26 mouse cellular contexts compared by ENCODE assay signal in genomic region chr4:134525806-134526205, GRCm38 (mm10). TPM values are rescaled to one million over a fixed set of nuclear protein-coding genes. Genes with fewer than 3 reads are reported as not detected.
DNase-seq lines count a peak whose midpoint lies in the region; ATAC-seq and TF ChIP-seq lines count a peak whose summit lies in the region.
"Had no signal": no experiment of that assay in that cellular context is flagged by ENCODE, and none has a peak within 500 bp of the region (broad histone marks: within the 10 kb centered on the region; RNA-seq: fewer than 3 reads in every experiment).

No protein-coding gene starts in this region.

- H3K36me3 ChIP-seq in forebrain, embryonic 11.5 days (ENCODE audit: control insufficient read depth, insufficient read depth, low read length), result no peaks in the 10 kb centered on the region; the same call in 1 of the 2 replicates
- H3K36me3 ChIP-seq in forebrain, embryonic 12.5 days (replicated peaks), result peaks cover 90% of the 10 kb centered on the region
- H3K36me3 ChIP-seq in midbrain, embryonic 14.5 days (ENCODE audit: control insufficient read depth, insufficient read depth, low read length), result peaks cover 64% of the 10 kb centered on the region
- H3K36me3 ChIP-seq in midbrain, embryonic 16.5 days (ENCODE audit: control insufficient read depth, insufficient read depth, low read length), result peaks cover 48% of the 10 kb centered on the region
- H3K36me3 ChIP-seq in macrophage (ENCODE audit: inconsistent target), result peaks cover 30% of the 10 kb centered on the region
- H3K36me3 ChIP-seq in intestine, postnatal 0 days (ENCODE audit: control insufficient read depth, insufficient read depth), result peaks cover 65% of the 10 kb centered on the region

- H3K4me1 ChIP-seq in forebrain, embryonic 11.5 days (replicated peaks; ENCODE audit: control insufficient read depth, insufficient read depth, low read length), result peaks cover 4% of the 10 kb centered on the region; the same call in 1 of the 2 replicates
- H3K4me1 ChIP-seq in forebrain, embryonic 12.5 days, result no peaks in the 10 kb centered on the region
- no peaks in the 10 kb centered on the region for H3K4me1 ChIP-seq in midbrain, embryonic 14.5 days (ENCODE audit: control insufficient read depth, insufficient read depth, low read length)
- no peaks in the 10 kb centered on the region for H3K4me1 ChIP-seq in midbrain, embryonic 16.5 days (ENCODE audit: control insufficient read depth, insufficient read depth, low read length)
- H3K4me1 ChIP-seq in intestine, postnatal 0 days (replicated peaks; ENCODE audit: control insufficient read depth, insufficient read depth, low read length), result no peaks in the 10 kb centered on the region
- H3K4me1 ChIP-seq: forebrain, embryonic 15.5 days; heart, embryonic 10.5 days; hindbrain, embryonic 10.5 days; limb, embryonic 13.5 days; midbrain, embryonic 15.5 days; neural tube, embryonic 13.5 days had no signal

- H3K4me2 ChIP-seq in forebrain, embryonic 11.5 days (ENCODE audit: low read depth, low read length, severe bottlenecking), result no peak overlapping the region
- no peak overlapping the region for H3K4me2 ChIP-seq in forebrain, embryonic 12.5 days
- no peak overlapping the region for H3K4me2 ChIP-seq in midbrain, embryonic 14.5 days (ENCODE audit: low read length)
- H3K4me2 ChIP-seq in midbrain, embryonic 16.5 days (ENCODE audit: low read length), result no peak overlapping the region
- H3K4me2 ChIP-seq in intestine, postnatal 0 days (replicated peaks; ENCODE audit: low read depth), result no peak overlapping the region
- H3K4me2 ChIP-seq: forebrain, embryonic 15.5 days; limb, embryonic 13.5 days; midbrain, embryonic 15.5 days; neural tube, embryonic 13.5 days had no signal

- no peak overlapping the region for H3K9ac ChIP-seq in forebrain, embryonic 11.5 days (ENCODE audit: low read length)
- H3K9ac ChIP-seq in forebrain, embryonic 12.5 days, result no peak overlapping the region
- H3K9ac ChIP-seq in midbrain, embryonic 14.5 days (replicated peaks; ENCODE audit: low read length), result no peak overlapping the region
- H3K9ac ChIP-seq in midbrain, embryonic 16.5 days (ENCODE audit: low read depth, low read length), result no peak overlapping the region
- no peak overlapping the region for H3K9ac ChIP-seq in intestine, postnatal 0 days (ENCODE audit: low read depth, low read length)
- H3K9ac ChIP-seq: forebrain, embryonic 15.5 days; limb, embryonic 13.5 days; midbrain, embryonic 15.5 days; neural tube, embryonic 13.5 days had no signal

- intact Hi-C loops in left cerebral cortex, postnatal 4 days (cut with DNase I), result no loop called here

- WGBS in forebrain, embryonic 11.5 days, result 61% methylated on average over 5 of the region's 5 CpGs
- WGBS in forebrain, embryonic 12.5 days, result 50% methylated on average over 5 of the region's 5 CpGs
- 64% methylated on average over 5 of the region's 5 CpGs for WGBS in midbrain, embryonic 14.5 days
- WGBS in midbrain, embryonic 16.5 days, result 58% methylated on average over 5 of the region's 5 CpGs
- 64% methylated on average over 5 of the region's 5 CpGs for WGBS in macrophage (ENCODE audit: missing documents)
- 78% methylated on average over 5 of the region's 5 CpGs for WGBS in intestine, postnatal 0 days

- H3K27ac ChIP-seq in forebrain, embryonic 11.5 days (ENCODE audit: low read depth, low read length), result no peak overlapping the region
- no peak overlapping the region for H3K27ac ChIP-seq in forebrain, embryonic 12.5 days
- H3K27ac ChIP-seq in midbrain, embryonic 14.5 days (replicated peaks; ENCODE audit: low read depth, low read length), result 0 out of 2 replicates have a peak overlapping the region, but pooled peaks have one; percentile 8
- H3K27ac ChIP-seq in midbrain, embryonic 16.5 days (ENCODE audit: low read length), result no peak overlapping the region
- H3K27ac ChIP-seq in macrophage, result peak overlapping the region; percentile 33
- no peak overlapping the region for H3K27ac ChIP-seq in intestine, postnatal 0 days (ENCODE audit: low read depth, low read length)
- H3K27ac ChIP-seq: forebrain, embryonic 15.5 days; heart, embryonic 10.5 days; hindbrain, embryonic 10.5 days; limb, embryonic 13.5 days; midbrain, embryonic 15.5 days had no signal

- H3K27me3 ChIP-seq in forebrain, embryonic 11.5 days (ENCODE audit: control insufficient read depth, insufficient read depth, low read length), result no peaks in the 10 kb centered on the region
- H3K27me3 ChIP-seq in forebrain, embryonic 12.5 days, result no peaks in the 10 kb centered on the region
- H3K27me3 ChIP-seq in midbrain, embryonic 14.5 days (ENCODE audit: control insufficient read depth, insufficient read depth, low read length), result no peaks in the 10 kb centered on the region
- no peaks in the 10 kb centered on the region for H3K27me3 ChIP-seq in midbrain, embryonic 16.5 days (ENCODE audit: control insufficient read depth, insufficient read depth, low read depth, low read length)
- H3K27me3 ChIP-seq in intestine, postnatal 0 days (replicated peaks; ENCODE audit: control insufficient read depth, insufficient read depth, low read length), result no peaks in the 10 kb centered on the region
- H3K27me3 ChIP-seq: forebrain, embryonic 15.5 days; limb, embryonic 13.5 days; midbrain, embryonic 15.5 days; neural tube, embryonic 13.5 days had no signal

- H3K9me3 ChIP-seq in forebrain, embryonic 11.5 days (ENCODE audit: control insufficient read depth, low read length), result no peaks in the 10 kb centered on the region
- no peaks in the 10 kb centered on the region for H3K9me3 ChIP-seq in forebrain, embryonic 12.5 days
- H3K9me3 ChIP-seq in midbrain, embryonic 14.5 days (ENCODE audit: control insufficient read depth, low read length), result no peaks in the 10 kb centered on the region
- H3K9me3 ChIP-seq in midbrain, embryonic 16.5 days (replicated peaks; ENCODE audit: control insufficient read depth, low read length, poor library complexity, severe bottlenecking), result no peaks in the 10 kb centered on the region
- no peaks in the 10 kb centered on the region for H3K9me3 ChIP-seq in intestine, postnatal 0 days (ENCODE audit: control insufficient read depth)
- H3K9me3 ChIP-seq: forebrain, embryonic 15.5 days; heart, embryonic 10.5 days; hindbrain, embryonic 10.5 days; limb, embryonic 13.5 days; midbrain, embryonic 15.5 days; neural tube, embryonic 13.5 days had no signal

- no peak for ATAC-seq in forebrain, embryonic 11.5 days (replicated peaks; ENCODE audit: low FRiP score)
- ATAC-seq in forebrain, embryonic 12.5 days (ENCODE audit: low FRiP score), result no peak
- no peak for ATAC-seq in midbrain, embryonic 14.5 days (ENCODE audit: low FRiP score, low TSS enrichment)
- ATAC-seq in midbrain, embryonic 16.5 days, result no peak
- no peak for ATAC-seq in intestine, postnatal 0 days
- ATAC-seq: forebrain, embryonic 15.5 days; midbrain, embryonic 15.5 days had no signal

- DNase-seq in forebrain, embryonic 11.5 days (ENCODE audit: low spot score), result peak; percentile 68
- no peak for DNase-seq in midbrain, embryonic 14.5 days
- no peak for DNase-seq in left cerebral cortex, postnatal 4 days
- DNase-seq: adrenal gland, postnatal 14 days; cerebellum, adult 11-12 months; cerebellum, postnatal 10 days; gastrocnemius, postnatal 10 days; heart, postnatal 10 days; kidney, adult 2 months; kidney, postnatal 10 days; lung, adult 18-20 months; lung, postnatal 10 days; right cerebral cortex, adult 18-20 months; right cerebral cortex, postnatal 4 days; thymus, postnatal 14 days had no signal

- no peak for TF ChIP-seq CTCF in intestine, postnatal 0 days (IDR thresholded peaks at IDR 0.05; ENCODE audit: low read depth)

- peaks cover 8% of the 10 kb centered on the region for H3K79me2 ChIP-seq in macrophage (ENCODE audit: inconsistent target)

- no peak overlapping the region for H3K4me3 ChIP-seq in forebrain, embryonic 11.5 days (ENCODE audit: low read depth, low read length)
- H3K4me3 ChIP-seq in forebrain, embryonic 12.5 days (replicated peaks), result no peak overlapping the region
- H3K4me3 ChIP-seq in midbrain, embryonic 14.5 days (replicated peaks; ENCODE audit: low read depth, low read length), result no peak overlapping the region
- no peak overlapping the region for H3K4me3 ChIP-seq in midbrain, embryonic 16.5 days (ENCODE audit: low read depth, low read length)
- H3K4me3 ChIP-seq in macrophage (ENCODE audit: inconsistent target), result no peak overlapping the region
- no peak overlapping the region for H3K4me3 ChIP-seq in intestine, postnatal 0 days (ENCODE audit: low read depth, low read length)
- H3K4me3 ChIP-seq: forebrain, embryonic 15.5 days; heart, embryonic 10.5 days; hindbrain, embryonic 10.5 days; limb, embryonic 13.5 days; midbrain, embryonic 15.5 days; myocyte; neural tube, embryonic 13.5 days had no signal

RNA-seq across cellular contexts. Expression of gene Mtfr1l, which starts 9.4 kb away (rescaled TPM):
- polyA plus RNA-seq in forebrain, embryonic 11.5 days (2014; fragmentation: Nextera tagmentation; extraction: Ambion mirVana), result 132 and 135 TPM in 2 replicates
- polyA plus RNA-seq in forebrain, embryonic 12.5 days (2016; fragmentation: Nextera tagmentation; extraction: Ambion mirVana), result 125 and 129 TPM in 2 replicates
- polyA plus RNA-seq in midbrain, embryonic 14.5 days (2014; fragmentation: Nextera tagmentation; extraction: Ambion mirVana), result 181 and 185 TPM in 2 replicates
- polyA plus RNA-seq in midbrain, embryonic 16.5 days (2015; fragmentation: Nextera tagmentation; extraction: Ambion mirVana), result 169 and 175 TPM in 2 replicates
- 10 to 100 TPM; 27.3 to 92.7 (median 58.7) TPM for total RNA-seq in macrophage (2018; cell fraction: chromatin; rRNA removed)
- 10 to 100 TPM; 46.0 to 72.3 (median 63.0) TPM for total RNA-seq in macrophage (2018; cell fraction: cytosol; rRNA removed)
- 10 to 100 TPM; 29.6 to 94.1 (median 58.5) TPM for total RNA-seq in macrophage (2018; cell fraction: nucleus; rRNA removed)
- polyA plus RNA-seq in macrophage (2018), result 45.6 to 78.8 TPM (median 65.1 TPM) in 3 replicates
- polyA plus RNA-seq in intestine, postnatal 0 days (2015; fragmentation: Nextera tagmentation; extraction: Ambion mirVana), result 84.5 and 88.1 TPM in 2 replicates
- total RNA-seq in left cerebral cortex, postnatal 4 days (2021), result 100 to 1,000 TPM in 1 of 2 experiments, 10 to 100 TPM in 1; 99.4 to 102 TPM

RNA-seq across cellular contexts. Expression of gene Aunip, which starts 15.0 kb away (rescaled TPM):
- polyA plus RNA-seq in forebrain, embryonic 11.5 days (2014; fragmentation: Nextera tagmentation; extraction: Ambion mirVana), result 8.7 and 9.3 TPM in 2 replicates
- polyA plus RNA-seq in forebrain, embryonic 12.5 days (2016; fragmentation: Nextera tagmentation; extraction: Ambion mirVana), result 14.1 and 15.4 TPM in 2 replicates
- polyA plus RNA-seq in midbrain, embryonic 14.5 days (2014; fragmentation: Nextera tagmentation; extraction: Ambion mirVana), result 0.78 and 1.6 TPM in 2 replicates
- polyA plus RNA-seq in midbrain, embryonic 16.5 days (2015; fragmentation: Nextera tagmentation; extraction: Ambion mirVana), result 1.3 and 1.7 TPM in 2 replicates
- 1 to 10 TPM in 4 of 26 experiments, under 1 TPM in 8, not detected in 14; 0.58 to 2.0 (median 0.75) TPM for total RNA-seq in macrophage (2018; cell fraction: chromatin; rRNA removed)
- 1 to 10 TPM in 3 of 26 experiments, under 1 TPM in 23; 0.09 to 1.3 (median 0.68) TPM for total RNA-seq in macrophage (2018; cell fraction: cytosol; rRNA removed)
- 1 to 10 TPM in 5 of 26 experiments, under 1 TPM in 11, not detected in 10; 0.39 to 7.2 (median 0.76) TPM for total RNA-seq in macrophage (2018; cell fraction: nucleus; rRNA removed)
- polyA plus RNA-seq in macrophage (2018), result 0.18 to 6.2 TPM (median 1.8 TPM) in 3 replicates
- polyA plus RNA-seq in intestine, postnatal 0 days (2015; fragmentation: Nextera tagmentation; extraction: Ambion mirVana), result 3.8 TPM in 2 replicates
- 1 to 10 TPM; 1.4 to 1.8 TPM for total RNA-seq in left cerebral cortex, postnatal 4 days (2021)

RNA-seq across cellular contexts. Expression of gene Selenon, which starts 26.2 kb away (rescaled TPM):
- 38.5 and 47.9 TPM in 2 replicates for polyA plus RNA-seq in forebrain, embryonic 11.5 days (2014; fragmentation: Nextera tagmentation; extraction: Ambion mirVana)
- 9.3 and 14.8 TPM in 2 replicates for polyA plus RNA-seq in forebrain, embryonic 12.5 days (2016; fragmentation: Nextera tagmentation; extraction: Ambion mirVana)
- 14.2 and 15.9 TPM in 2 replicates for polyA plus RNA-seq in midbrain, embryonic 14.5 days (2014; fragmentation: Nextera tagmentation; extraction: Ambion mirVana)
- polyA plus RNA-seq in midbrain, embryonic 16.5 days (2015; fragmentation: Nextera tagmentation; extraction: Ambion mirVana), result 6.7 and 9.2 TPM in 2 replicates
- 10 to 100 TPM in 20 of 26 experiments, 1 to 10 TPM in 6; 5.2 to 46.0 (median 17.1) TPM for total RNA-seq in macrophage (2018; cell fraction: chromatin; rRNA removed)
- 10 to 100 TPM; 20.5 to 62.6 (median 35.0) TPM for total RNA-seq in macrophage (2018; cell fraction: cytosol; rRNA removed)
- total RNA-seq in macrophage (2018; cell fraction: nucleus; rRNA removed), result 10 to 100 TPM; 11.3 to 73.6 (median 34.3) TPM
- 33.9 to 45.7 TPM (median 42.5 TPM) in 3 replicates for polyA plus RNA-seq in macrophage (2018)
- 5.7 and 6.8 TPM in 2 replicates for polyA plus RNA-seq in intestine, postnatal 0 days (2015; fragmentation: Nextera tagmentation; extraction: Ambion mirVana)
- total RNA-seq in left cerebral cortex, postnatal 4 days (2021), result 10 to 100 TPM; 30.2 to 30.4 TPM

RNA-seq across cellular contexts. Expression of gene Paqr7, which starts 29.3 kb away (rescaled TPM):
- polyA plus RNA-seq in forebrain, embryonic 11.5 days (2014; fragmentation: Nextera tagmentation; extraction: Ambion mirVana), result 1.3 and 1.5 TPM in 2 replicates
- 3.8 and 4.9 TPM in 2 replicates for polyA plus RNA-seq in forebrain, embryonic 12.5 days (2016; fragmentation: Nextera tagmentation; extraction: Ambion mirVana)
- polyA plus RNA-seq in midbrain, embryonic 14.5 days (2014; fragmentation: Nextera tagmentation; extraction: Ambion mirVana), result 6.6 and 14.3 TPM in 2 replicates
- 27.2 and 36.2 TPM in 2 replicates for polyA plus RNA-seq in midbrain, embryonic 16.5 days (2015; fragmentation: Nextera tagmentation; extraction: Ambion mirVana)
- 10 to 100 TPM in 6 of 26 experiments, 1 to 10 TPM in 17, under 1 TPM in 3; 0.66 to 22.0 (median 3.5) TPM for total RNA-seq in macrophage (2018; cell fraction: chromatin; rRNA removed)
- total RNA-seq in macrophage (2018; cell fraction: cytosol; rRNA removed), result 10 to 100 TPM; 11.1 to 34.5 (median 22.6) TPM
- 10 to 100 TPM in 22 of 26 experiments, 1 to 10 TPM in 4; 1.7 to 31.3 (median 13.6) TPM for total RNA-seq in macrophage (2018; cell fraction: nucleus; rRNA removed)
- 19.1 to 34.9 TPM (median 31.0 TPM) in 3 replicates for polyA plus RNA-seq in macrophage (2018)
- polyA plus RNA-seq in intestine, postnatal 0 days (2015; fragmentation: Nextera tagmentation; extraction: Ambion mirVana), result 62.6 and 70.3 TPM in 2 replicates
- total RNA-seq in left cerebral cortex, postnatal 4 days (2021), result 10 to 100 TPM; 30.7 to 31.7 TPM

RNA-seq across cellular contexts. Expression of gene Stmn1, which starts 57.7 kb away (rescaled TPM):
- 3,131 and 3,150 TPM in 2 replicates for polyA plus RNA-seq in forebrain, embryonic 11.5 days (2014; fragmentation: Nextera tagmentation; extraction: Ambion mirVana)
- polyA plus RNA-seq in forebrain, embryonic 12.5 days (2016; fragmentation: Nextera tagmentation; extraction: Ambion mirVana), result 4,517 and 4,745 TPM in 2 replicates
- 6,974 and 7,359 TPM in 2 replicates for polyA plus RNA-seq in midbrain, embryonic 14.5 days (2014; fragmentation: Nextera tagmentation; extraction: Ambion mirVana)
- polyA plus RNA-seq in midbrain, embryonic 16.5 days (2015; fragmentation: Nextera tagmentation; extraction: Ambion mirVana), result 7,758 and 8,549 TPM in 2 replicates
- total RNA-seq in macrophage (2018; cell fraction: chromatin; rRNA removed), result 10 to 100 TPM in 3 of 26 experiments, 1 to 10 TPM in 20, under 1 TPM in 1, not detected in 2; 0.77 to 22.3 (median 3.2) TPM
- total RNA-seq in macrophage (2018; cell fraction: cytosol; rRNA removed), result 10 to 100 TPM; 12.5 to 95.0 (median 40.8) TPM
- total RNA-seq in macrophage (2018; cell fraction: nucleus; rRNA removed), result 10 to 100 TPM in 11 of 26 experiments, 1 to 10 TPM in 15; 3.1 to 57.6 (median 8.7) TPM
- polyA plus RNA-seq in macrophage (2018), result 41.9 to 100 TPM (median 93.4 TPM) in 3 replicates
- polyA plus RNA-seq in intestine, postnatal 0 days (2015; fragmentation: Nextera tagmentation; extraction: Ambion mirVana), result 398 and 412 TPM in 2 replicates
- total RNA-seq in left cerebral cortex, postnatal 4 days (2021), result 1,000 to 10,000 TPM; 3,425 to 3,590 TPM

Comparison
In these comparisons a context has a peak if more than half of its experiments do, and no peak if none do; other contexts are left out.
1. H3K27ac ChIP-seq: peak in midbrain, embryonic 14.5 days (single experiment) and macrophage (single experiment); none in forebrain, embryonic 11.5 days (single experiment), forebrain, embryonic 12.5 days (single experiment), midbrain, embryonic 16.5 days (single experiment) and intestine, postnatal 0 days (single experiment).